In genomic region chr6:141097338-141098122, GRCm38 (mm10) we compare ENCODE assay signal across 19 mouse cellular contexts.
DNase-seq lines count a peak whose midpoint lies in the region; ATAC-seq lines count a peak whose summit lies in the region.
"Had no signal": no experiment of that assay in that cellular context is flagged by ENCODE, and none has a peak within 500 bp of the region (broad histone marks: within the 10 kb centered on the region; RNA-seq: fewer than 3 reads in every experiment).

No protein-coding gene starts in this region.

- H3K36me3 ChIP-seq in neural tube, embryonic 15.5 days: no peaks in the 10 kb centered on the region
- H3K36me3 ChIP-seq: forebrain, embryonic 15.5 days; liver, embryonic 15.5 days; midbrain, embryonic 13.5 days had no signal

- H3K4me2 ChIP-seq in neural tube, embryonic 15.5 days: no peak overlapping the region
- H3K4me2 ChIP-seq: forebrain, embryonic 15.5 days; liver, embryonic 15.5 days; midbrain, embryonic 13.5 days had no signal

- 67% methylated on average over 13 of the region's 13 CpGs for WGBS in neural tube, embryonic 15.5 days

- no peaks in the 10 kb centered on the region for H3K9me3 ChIP-seq in neural tube, embryonic 15.5 days (replicated peaks)
- H3K9me3 ChIP-seq: forebrain, embryonic 15.5 days; liver, embryonic 15.5 days; midbrain, embryonic 13.5 days had no signal

- H3K4me3 ChIP-seq in neural tube, embryonic 15.5 days (replicated peaks): no peak overlapping the region
- H3K4me3 ChIP-seq: erythroblast, embryonic 14.5 days; forebrain, embryonic 15.5 days; gastrocnemius, adult 2 months; liver, embryonic 15.5 days; midbrain, embryonic 13.5 days had no signal

- no peak for ATAC-seq in neural tube, embryonic 15.5 days (ENCODE audit: low FRiP score)
- ATAC-seq in granulocyte monocyte progenitor cell, adult 5-6 weeks (replicated peaks; ENCODE audit: poor library complexity, severe bottlenecking): peak; percentile 94
- ATAC-seq: forebrain, embryonic 15.5 days; hindbrain, postnatal 0 days; midbrain, embryonic 13.5 days had no signal

- no peaks in the 10 kb centered on the region for H3K4me1 ChIP-seq in neural tube, embryonic 15.5 days
- H3K4me1 ChIP-seq: forebrain, embryonic 15.5 days; liver, embryonic 15.5 days; midbrain, embryonic 13.5 days had no signal

- DNase-seq in neural tube, embryonic 10.5 days (ENCODE audit: extremely low spot score, low spot score): peak; percentile 22
- peak; percentile 74 for DNase-seq in lung, postnatal 25 days (ENCODE audit: low spot score)
- DNase-seq in retina, postnatal 1 day: peak; percentile 18
- DNase-seq in thymus, postnatal 36 days: no peak
- no peak for DNase-seq in frontal cortex, postnatal 10 days (ENCODE audit: low spot score in 2 of 2)
- DNase-seq in c-Kit-positive CD71-positive TER-119-positive erythroid progenitor cells, embryonic 14.5 days (ENCODE audit: low spot score): no peak
- DNase-seq: adrenal gland, postnatal 36 days; cerebellum, adult 9-10 months; gastrocnemius, adult 2 months; heart, postnatal 4 days; kidney, adult 2 months; right cerebral cortex, postnatal 14 days had no signal

- H3K27ac ChIP-seq in neural tube, embryonic 15.5 days (replicated peaks): no peak overlapping the region
- H3K27ac ChIP-seq: forebrain, embryonic 15.5 days; gastrocnemius, adult 2 months; hindbrain, postnatal 0 days; liver, embryonic 15.5 days; midbrain, embryonic 13.5 days had no signal

- no peaks in the 10 kb centered on the region for H3K27me3 ChIP-seq in neural tube, embryonic 15.5 days (replicated peaks)
- H3K27me3 ChIP-seq: forebrain, embryonic 15.5 days; liver, embryonic 15.5 days; midbrain, embryonic 13.5 days had no signal

- no peak overlapping the region for H3K9ac ChIP-seq in neural tube, embryonic 15.5 days (replicated peaks)
- H3K9ac ChIP-seq: forebrain, embryonic 15.5 days; liver, embryonic 15.5 days; midbrain, embryonic 13.5 days had no signal

Comparison
In these comparisons a context has a peak if more than half of its experiments do, and no peak if none do; other contexts are left out.
1. DNase-seq: peak in neural tube, embryonic 10.5 days (single experiment), lung, postnatal 25 days (single experiment) and retina, postnatal 1 day (single experiment); none in thymus, postnatal 36 days (0 of 2), frontal cortex, postnatal 10 days (0 of 2) and c-Kit-positive CD71-positive TER-119-positive erythroid progenitor cells, embryonic 14.5 days (single experiment).